Mouse (Mus musculus) frontal cortex, adult 2 months (tissue): ENCODE results near the gene Zfp324. TPM values are rescaled to one million over a fixed set of nuclear protein-coding genes. Genes with fewer than 3 reads are reported as not detected.

ENCODE experiments used
- DNase-seq, 2 experiments: peaks; one replicate each; pipeline ENCODE4 v3.0.0; 2022; ENCODE audit warnings: low spot score in 1 of 2; ENCODE audit errors: extremely low spot score in 1 of 2
- polyA plus RNA-seq: library from polyadenylated mRNA; depleted of rRNA; stranded (reverse); fragments of >200 nt; gene quantifications from 2 replicates; pipeline ENCODE4 v1.2.3, GENCODE M21; 2012; rRNA removed

Zfp324 gene
- polyA plus RNA-seq, 1 experiment: 6.1 TPM

GRCm38 (mm10) chr7:13007341-13008092, 41.9 kb downstream of the Zfp324 start:
- no peak for DNase-seq

GRCm38 (mm10) chr7:13009143-13010004, 43.7 kb downstream of the Zfp324 start:
- DNase-seq: peak; percentile 86 to 94

GRCm38 (mm10) chr7:13010005-13010908, 44.6 kb downstream of the Zfp324 start, which contains the start of gene Zbtb45:
TSS of gene Zbtb45 (minus strand) at chr7:13010034.
- DNase-seq: no peak

- no peak for DNase-seq
These were observed 48.0 kb downstream of the Zfp324 start for GRCm38 (mm10) chr7:13013671-13014070.

GRCm38 (mm10) chr7:13014275-13014839, 48.7 kb downstream of the Zfp324 start:
- no peak for DNase-seq

- DNase-seq: no peak
These were observed 49.6 kb downstream of the Zfp324 start for GRCm38 (mm10) chr7:13015217-13015616.

- no peak for DNase-seq
These were observed 57.3 kb downstream of the Zfp324 start for GRCm38 (mm10) chr7:13022773-13023535.

Other genes with a start within 250 kb of the Zfp324 start
- 0.06 TPM in 1 of 2 replicates, not detected in the other for gene Vmn2r56, start 230.8 kb upstream of the Zfp324 start, polyA plus RNA-seq
- 17.8 and 22.7 TPM in 2 replicates for gene Zscan18, start 162.2 kb upstream of the Zfp324 start, polyA plus RNA-seq
- 19.2 and 24.5 TPM in 2 replicates for gene Zfp329, start 147.0 kb upstream of the Zfp324 start, polyA plus RNA-seq
- 8.8 and 10.4 TPM in 2 replicates for gene Zfp110, start 131.1 kb upstream of the Zfp324 start, polyA plus RNA-seq
- 4.6 and 5.3 TPM in 2 replicates for gene Zfp128, start 84.7 kb upstream of the Zfp324 start, polyA plus RNA-seq
- gene Zscan22, start 68.0 kb upstream of the Zfp324 start, polyA plus RNA-seq: 12.9 TPM in 2 replicates
- gene Rps5, start 43.5 kb upstream of the Zfp324 start, polyA plus RNA-seq: 776 and 848 TPM in 2 replicates
- 0.69 and 0.86 TPM in 2 replicates for gene Rnf225, start 38.4 kb upstream of the Zfp324 start, polyA plus RNA-seq
- 14.1 and 15.1 TPM in 2 replicates for gene Zfp446, start 12.0 kb downstream of the Zfp324 start, polyA plus RNA-seq
- gene Slc27a5, start 32.4 kb downstream of the Zfp324 start, polyA plus RNA-seq: 0.64 and 1.3 TPM in 2 replicates
- gene Trim28, start 33.3 kb downstream of the Zfp324 start, polyA plus RNA-seq: 234 and 279 TPM in 2 replicates
- gene Zbtb45, start 44.2 kb downstream of the Zfp324 start, polyA plus RNA-seq: 34.3 and 36.8 TPM in 2 replicates
- gene Chmp2a, start 69.0 kb downstream of the Zfp324 start, polyA plus RNA-seq: 239 and 244 TPM in 2 replicates
- 362 and 411 TPM in 2 replicates for gene Ube2m, start 72.4 kb downstream of the Zfp324 start, polyA plus RNA-seq
- gene Mzf1, start 88.9 kb downstream of the Zfp324 start, polyA plus RNA-seq: 15.4 and 16.7 TPM in 2 replicates
- gene Vmn1r85, start 129.3 kb downstream of the Zfp324 start, polyA plus RNA-seq: 0.06 TPM in 1 of 2 replicates, not detected in the other
- gene Vmn1r86, start 154.1 kb downstream of the Zfp324 start, polyA plus RNA-seq: not detected in 2 replicates
- gene Vmn1r87, start 174.3 kb downstream of the Zfp324 start, polyA plus RNA-seq: not detected in 2 replicates
- gene Vmn1r88, start 193.7 kb downstream of the Zfp324 start, polyA plus RNA-seq: not detected in 2 replicates
- not detected in 2 replicates for gene Vmn1r89, start 247.2 kb downstream of the Zfp324 start, polyA plus RNA-seq